Mouse (Mus musculus) MEL (cell line): Measurements from ENCODE around the gene Crb1. TPM values are rescaled to one million over a fixed set of nuclear protein-coding genes. Genes with fewer than 3 reads are reported as not detected.

Source experiments
- DNase-seq: peaks from one replicate; pipeline ENCODE4 v3.0.0; 2011; ENCODE audit warnings: low read depth, low spot score
- H3K27ac ChIP-seq: 2 replicates; pipeline ENCODE4 v1.5.1; 2012; ENCODE audit warnings: low read depth, mild to moderate bottlenecking, control low read depth, low read length, moderate library complexity; ENCODE audit not compliant: control insufficient read depth
- H3K27me3 ChIP-seq, 2 experiments: fragments of 150-350 bp in 1 of 2; sonication (generic) in 1 of 2; 2 replicates each; pipeline ENCODE4 v1.6.1; 2012; ENCODE audit warnings: low read length in 2 of 2, mild to moderate bottlenecking in 2 of 2, improper control_type of control experiment in 1 of 2, moderate library complexity in 1 of 2; ENCODE audit not compliant: insufficient read depth in 2 of 2, control insufficient read depth in 1 of 2
- H3K36me3 ChIP-seq, 2 experiments: 2 replicates each; pipeline ENCODE4 v1.6.1; 2012 to 2014; ENCODE audit warnings: low read length in 2 of 2, improper control_type of control experiment in 1 of 2, inconsistent platforms in 1 of 2, mild to moderate bottlenecking in 1 of 2; ENCODE audit not compliant: insufficient read depth in 2 of 2, control insufficient read depth in 1 of 2
- H3K4me1 ChIP-seq, 2 experiments: fragments of 150-350 bp in 1 of 2; sonication (generic) in 1 of 2; 2 replicates each; pipeline ENCODE4 v1.6.1; 2012; ENCODE audit warnings: low read length in 2 of 2, improper control_type of control experiment in 1 of 2, mild to moderate bottlenecking in 1 of 2; ENCODE audit not compliant: insufficient read depth in 2 of 2, control insufficient read depth in 1 of 2
- H3K4me3 ChIP-seq, 2 experiments: fragments of 150-350 bp in 1 of 2; sonication (generic) in 1 of 2; 2 replicates each; pipeline ENCODE4 v1.5.1; 2012; ENCODE audit warnings: low read depth in 2 of 2, low read length in 2 of 2, mild to moderate bottlenecking in 2 of 2, moderate library complexity in 2 of 2, control low read depth in 1 of 2, improper control_type of control experiment in 1 of 2; ENCODE audit not compliant: control insufficient read depth in 1 of 2, insufficient read depth in 1 of 2
- H3K79me2 ChIP-seq: 2 replicates; pipeline ENCODE4 v1.6.1; 2012; ENCODE audit warnings: mild to moderate bottlenecking, low read length, moderate library complexity; ENCODE audit not compliant: control insufficient read depth, poor library complexity, insufficient read depth
- H3K9ac ChIP-seq: 2 replicates; pipeline ENCODE4 v1.6.1; 2012; ENCODE audit warnings: low read depth, mild to moderate bottlenecking, control low read depth, low read length, moderate library complexity; ENCODE audit not compliant: control insufficient read depth, poor library complexity, severe bottlenecking
- H3K9me3 ChIP-seq: fragments of 150-350 bp; sonication (generic); replicated peaks from 2 replicates; pipeline ENCODE4 v1.6.1; 2012; ENCODE audit warnings: mild to moderate bottlenecking, low read length, improper control_type of control experiment, moderate library complexity; ENCODE audit not compliant: insufficient read depth
- E2F4 ChIP-seq: IDR thresholded peaks from 2 replicates; pipeline ENCODE4 v1.6.1; 2011; ENCODE audit warnings: low read depth, low read length, improper control_type of control experiment, borderline replicate concordance
- EP300 ChIP-seq, 2 experiments: IDR thresholded peaks; 2 replicates each; pipeline ENCODE4 v1.6.1; 2011; ENCODE audit warnings: improper control_type of control experiment in 2 of 2, low read length in 2 of 2, low read depth in 1 of 2, mild to moderate bottlenecking in 1 of 2
- ETS1 ChIP-seq: IDR thresholded peaks from 2 replicates; pipeline ENCODE4 v1.6.1; 2012; ENCODE audit warnings: low read depth, mild to moderate bottlenecking, inconsistent platforms, low read length, improper control_type of control experiment, moderate library complexity
- GATA1 ChIP-seq: IDR thresholded peaks from 2 replicates; pipeline ENCODE4 v1.6.1; 2011; ENCODE audit warnings: low read depth, low read length, improper control_type of control experiment
- KAT2A ChIP-seq: conservative IDR thresholded peaks from 2 replicates; pipeline ENCODE4 v1.6.1; 2012; ENCODE audit warnings: low read depth, low read length, improper control_type of control experiment, inconsistent platforms
- MEF2A ChIP-seq: IDR thresholded peaks from 2 replicates; pipeline ENCODE4 v1.6.1; 2014; ENCODE audit warnings: low read depth, mild to moderate bottlenecking, inconsistent platforms, low read length, improper control_type of control experiment; ENCODE audit not compliant: poor library complexity, insufficient replicate concordance, severe bottlenecking; ENCODE audit errors: extremely low read depth
- MYB ChIP-seq: IDR thresholded peaks from 2 replicates; pipeline ENCODE4 v1.6.1; 2011; ENCODE audit warnings: mild to moderate bottlenecking, low read depth, low read length, improper control_type of control experiment
- NELFE ChIP-seq: IDR thresholded peaks from 2 replicates; pipeline ENCODE4 v1.6.1; 2011; ENCODE audit warnings: low read depth, low read length, improper control_type of control experiment
- POLR2AphosphoS5 ChIP-seq: IDR thresholded peaks from 2 replicates; pipeline ENCODE4 v1.6.1; 2012; ENCODE audit warnings: low read depth, borderline replicate concordance, mild to moderate bottlenecking, inconsistent platforms, low read length, moderate library complexity, mixed read lengths
- RAD21 ChIP-seq: IDR thresholded peaks from 2 replicates; pipeline ENCODE4 v1.6.1; 2011; ENCODE audit warnings: mild to moderate bottlenecking, low read depth, low read length, improper control_type of control experiment
- SIN3A ChIP-seq: IDR thresholded peaks from 2 replicates; pipeline ENCODE4 v1.6.1; 2012; ENCODE audit warnings: low read length, improper control_type of control experiment, inconsistent platforms
- SMC3 ChIP-seq: IDR thresholded peaks from 2 replicates; pipeline ENCODE4 v1.6.1; 2011; ENCODE audit warnings: low read depth, low read length, improper control_type of control experiment
- TCF12 ChIP-seq: IDR thresholded peaks from 2 replicates; pipeline ENCODE4 v1.6.1; 2014; ENCODE audit warnings: low read depth, mild to moderate bottlenecking, inconsistent platforms, low read length, improper control_type of control experiment, moderate library complexity
- UBTF ChIP-seq: IDR thresholded peaks from 2 replicates; pipeline ENCODE4 v1.6.1; 2012; ENCODE audit warnings: low read depth, mild to moderate bottlenecking, inconsistent platforms, low read length, improper control_type of control experiment, moderate library complexity, borderline replicate concordance; ENCODE audit not compliant: insufficient read depth
- USF1 ChIP-seq: IDR thresholded peaks from 2 replicates; pipeline ENCODE4 v1.6.1; 2014; ENCODE audit warnings: low read depth, mild to moderate bottlenecking, inconsistent platforms, low read length, improper control_type of control experiment, moderate library complexity
- ZMIZ1 ChIP-seq: IDR thresholded peaks from 2 replicates; pipeline ENCODE4 v1.6.1; 2012; ENCODE audit warnings: low read depth, mild to moderate bottlenecking, inconsistent platforms, low read length, improper control_type of control experiment, moderate library complexity
- ZNF384 ChIP-seq: IDR thresholded peaks from 2 replicates; pipeline ENCODE4 v1.6.1; 2012; ENCODE audit warnings: low read depth, mild to moderate bottlenecking, inconsistent platforms, low read length, improper control_type of control experiment
- polyA plus RNA-seq, 2 experiments: library from polyadenylated mRNA; stranded (reverse) in 1 of 2; unstranded in 1 of 2; fragments of >175 nt in 1 of 2; fragments of >200 nt in 1 of 2; gene quantifications; 2 replicates each; pipeline versions ENCODE4 v1.2.1 to v1.2.4; 2012; ENCODE audit warnings: low replicate concordance in 2 of 2, low read depth in 1 of 2; ENCODE audit not compliant: insufficient read length in 2 of 2, insufficient read depth in 1 of 2, missing spikeins in 1 of 2
- total RNA-seq: library from RNA; depleted of rRNA; stranded (reverse); fragments of 300-350 nt; gene quantifications from 2 replicates; pipeline ENCODE4 v1.2.3, GENCODE M21; 2012

The Crb1 gene
- total and polyA plus RNA-seq, 3 experiments: not detected

DNA sequence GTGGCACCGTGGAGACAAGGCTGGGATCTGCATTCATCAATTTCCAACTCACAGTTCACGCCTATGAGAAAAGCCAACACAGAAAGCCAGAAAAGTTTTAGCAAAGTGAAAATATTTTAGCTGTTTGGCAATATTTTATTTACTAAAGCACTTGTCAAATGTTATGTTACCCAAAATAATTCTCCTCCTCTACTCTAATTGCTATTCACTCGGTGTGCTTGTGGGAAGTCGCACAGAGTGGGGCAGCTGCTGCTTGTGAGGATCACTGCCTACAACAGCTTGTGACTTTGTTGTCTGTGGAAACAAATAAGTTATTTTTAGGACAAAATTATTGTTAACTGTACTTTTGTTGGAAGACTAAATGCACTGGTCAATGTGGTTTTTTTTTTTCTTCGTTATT lies 48.6 kb downstream of the Crb1 start:
- no peak for TF ChIP-seq KAT2A
- TF ChIP-seq POLR2AphosphoS5: no peak
- TF ChIP-seq EP300 (IDR thresholded peaks at IDR 0.05; ENCODE audit: low read depth in 1 of 2, low read length in 2 of 2): no peak
- no peak for TF ChIP-seq ZMIZ1
- no peak for TF ChIP-seq NELFE
- no peaks in the 10 kb centered on the region for H3K79me2 ChIP-seq
- no peak overlapping the region for H3K27ac ChIP-seq
- H3K4me3 ChIP-seq: no peak overlapping the region
- H3K36me3 ChIP-seq: no peaks in the 10 kb centered on the region
- DNase-seq: no peak
- no peaks in the 10 kb centered on the region for H3K4me1 ChIP-seq
- H3K27me3 ChIP-seq: no peaks in the 10 kb centered on the region
- H3K9ac ChIP-seq: no peak overlapping the region
- no peaks in the 10 kb centered on the region for H3K9me3 ChIP-seq

DNA sequence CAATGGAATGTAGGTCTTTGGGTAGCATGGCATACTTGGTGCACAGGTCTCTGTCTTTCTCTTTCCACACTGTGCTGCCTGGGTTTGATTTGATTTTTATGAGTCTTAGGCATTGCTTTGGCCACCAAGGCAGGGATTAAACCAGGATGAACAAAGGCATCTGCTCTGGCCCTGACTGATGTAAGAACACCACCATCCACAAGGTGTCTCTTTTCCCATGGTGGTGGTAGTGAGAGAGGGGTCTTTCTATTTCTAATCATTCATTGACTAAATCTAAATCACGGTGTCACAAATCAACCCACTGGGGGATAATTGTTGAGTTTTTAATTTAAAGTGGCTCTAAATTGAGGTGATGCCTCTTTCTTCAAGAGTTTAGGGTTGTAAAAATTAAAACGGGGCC lies 51.5 kb downstream of the Crb1 start:
- Histone ChIP-seq H3K27me3 (no peaks in the 10 kb centered on the region), H3K4me1 (no peaks in the 10 kb centered on the region), H3K79me2 (no peaks in the 10 kb centered on the region), H3K36me3 (no peaks in the 10 kb centered on the region), H3K4me3 (no peak overlapping the region), H3K9me3 (no peaks in the 10 kb centered on the region), H3K27ac (no peak overlapping the region), H3K9ac (no peak overlapping the region)
- no peak for TF ChIP-seq MYB
- TF ChIP-seq ETS1: no peak
- no peak for TF ChIP-seq NELFE
- no peak for TF ChIP-seq E2F4
- TF ChIP-seq SIN3A: no peak
- no peak for TF ChIP-seq POLR2AphosphoS5
- no peak for TF ChIP-seq ZNF384
- no peak for TF ChIP-seq MEF2A
- TF ChIP-seq GATA1: no peak
- TF ChIP-seq SMC3: no peak
- TF ChIP-seq USF1: no peak
- no peak for TF ChIP-seq TCF12
- TF ChIP-seq RAD21: no peak
- no peak for TF ChIP-seq UBTF
- no peak for TF ChIP-seq ZMIZ1
- DNase-seq: no peak
